Mouse (Mus musculus) heart, adult 2 months (tissue): ENCODE data around the gene Adgrg7.

Experiments
- CTCF ChIP-seq: fragments of 200-600 bp; IDR thresholded peaks from 2 replicates; pipeline ENCODE4 v1.8.1; 2022; ENCODE audit warnings: antibody characterized with exemption, mild to moderate bottlenecking, moderate library complexity
- EP300 ChIP-seq: fragments of 200-500 bp; IDR thresholded peaks from 2 replicates; pipeline ENCODE4 v1.6.1; 2011; ENCODE audit warnings: low read depth, low read length, control low read depth; ENCODE audit not compliant: insufficient read depth
- POLR2A ChIP-seq: fragments of 200-500 bp; IDR thresholded peaks from 2 replicates; pipeline ENCODE4 v1.6.1; 2011; ENCODE audit warnings: mild to moderate bottlenecking, low read depth, low read length, control low read depth; ENCODE audit not compliant: insufficient read depth

DNA sequence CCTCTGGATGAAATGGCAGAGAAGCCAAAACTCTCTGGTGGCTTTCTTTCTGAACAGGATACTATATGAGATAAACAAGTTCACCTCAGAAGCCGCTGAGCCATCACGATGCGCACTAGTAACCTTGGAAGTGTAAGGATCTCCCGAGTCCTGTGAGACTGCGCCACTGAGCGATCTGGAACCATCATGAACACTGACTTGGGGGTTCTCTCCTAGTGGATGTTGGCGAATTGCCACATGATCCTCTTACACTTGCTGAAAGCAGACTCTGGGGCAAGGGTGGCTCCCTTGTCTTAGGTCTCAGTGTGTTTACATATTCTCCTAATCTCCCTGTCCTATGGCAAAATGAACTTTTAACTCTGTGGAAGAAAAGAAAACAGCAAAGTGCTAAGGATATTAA, 5.3 kb upstream of the Adgrg7 start:
- TF ChIP-seq EP300 (no peak), CTCF (no peak), POLR2A (no peak)
